Mouse (Mus musculus): Measurements from ENCODE around the gene Dusp7.

Gene Dusp7

DNA sequence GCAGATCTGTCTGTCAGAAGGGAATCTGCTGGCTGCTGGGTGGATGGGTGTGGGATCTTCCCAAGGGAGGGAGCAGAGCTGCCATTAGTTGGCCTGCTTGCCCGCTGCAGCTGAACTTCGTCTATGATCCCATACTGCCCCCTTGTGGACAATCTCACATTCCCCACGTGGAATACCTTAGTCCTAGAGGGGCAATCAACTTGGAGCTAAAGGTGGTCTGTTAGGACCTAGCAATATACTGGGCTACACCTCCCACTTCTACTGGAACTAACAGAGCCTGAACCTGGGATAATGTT, 53.4 kb downstream of the Dusp7 start:
- Histone ChIP-seq H3K9me3 (ENCODE audit: low read length) (no peaks in the 10 kb centered on the region), H3K27me3 (ENCODE audit: insufficient read depth, low read length) (peaks cover 15% of the 10 kb centered on the region), H3K4me3 (replicated peaks; ENCODE audit: low read length) (no peak overlapping the region), H3K4me1 (replicated peaks; ENCODE audit: low read depth, low read length) (peaks cover 59% of the 10 kb centered on the region), H3K36me3 (ENCODE audit: insufficient read depth, low read length) (no peaks in the 10 kb centered on the region)
- TF ChIP-seq NANOG (IDR thresholded peaks at IDR 0.05; ENCODE audit: borderline replicate concordance, low read length) (no peak), POU5F1 (IDR thresholded peaks at IDR 0.05; ENCODE audit: borderline replicate concordance, low read length) (no peak), CTCF (conservative IDR thresholded peaks at IDR 0.05; ENCODE audit: low read length) (peak; percentile 59)
